Mouse (Mus musculus) bone marrow macrophage, adult 2 months (primary cell): Measurements from ENCODE around the gene Mmrn1.

ENCODE experiments used
- CTCF ChIP-seq: IDR thresholded peaks from 2 replicates; pipeline ENCODE4 v1.5.1; 2012; ENCODE audit warnings: low read depth, mild to moderate bottlenecking, low read length, moderate library complexity
- POLR2A ChIP-seq: IDR thresholded peaks from 2 replicates; pipeline ENCODE4 v1.6.1; 2012; ENCODE audit warnings: mild to moderate bottlenecking, low read depth, low read length, borderline replicate concordance

DNA sequence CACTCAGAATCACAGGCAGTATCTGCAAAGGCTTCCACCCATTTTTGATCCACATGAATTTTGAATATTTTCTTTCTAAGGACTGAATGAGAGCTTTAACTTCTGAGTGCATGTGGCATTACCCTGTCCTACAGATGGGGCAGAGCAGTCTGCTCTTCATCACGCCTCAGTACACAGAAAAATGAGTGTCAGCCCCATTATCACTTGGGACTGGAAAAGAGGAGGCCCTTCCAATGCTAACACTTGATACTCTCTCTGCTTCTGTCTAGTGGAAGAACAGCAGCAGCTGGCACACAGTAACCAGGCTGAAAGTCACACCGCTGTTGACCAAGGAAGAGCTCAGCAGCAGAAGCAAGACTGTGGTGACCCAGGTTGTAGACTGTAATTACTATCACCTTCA lies 46.0 kb downstream of the Mmrn1 start:
- TF ChIP-seq CTCF (no peak), POLR2A (no peak)
